Mouse (Mus musculus) left cerebral cortex, postnatal 25 days (tissue): ENCODE measurements around the gene Mgat5b. TPM values are rescaled to one million over a fixed set of nuclear protein-coding genes. Genes with fewer than 3 reads are reported as not detected.
A peak's percentile ranks its signal among the peaks of the same experiment; 100 is the strongest.

Source experiments
- DNase-seq, 2 experiments: peaks; one replicate each; pipeline ENCODE4 v3.0.0; 2022; ENCODE audit warnings: low spot score in 2 of 2, mixed read lengths in 1 of 2
- intact Hi-C: fragments of 180-260 bp; cut with DNase I; formaldehyde crosslinking; loops from one replicate; pipeline ENCODE4 v1.15.1; 2025
- total RNA-seq, 2 experiments: library from RNA; stranded (reverse); gene quantifications; 2 replicates each; pipeline ENCODE4 v1.2.3; 2021

The Mgat5b gene
- total RNA-seq, 2 experiments from 2014 or later = 77.5 to 79.8 TPM

DNA sequence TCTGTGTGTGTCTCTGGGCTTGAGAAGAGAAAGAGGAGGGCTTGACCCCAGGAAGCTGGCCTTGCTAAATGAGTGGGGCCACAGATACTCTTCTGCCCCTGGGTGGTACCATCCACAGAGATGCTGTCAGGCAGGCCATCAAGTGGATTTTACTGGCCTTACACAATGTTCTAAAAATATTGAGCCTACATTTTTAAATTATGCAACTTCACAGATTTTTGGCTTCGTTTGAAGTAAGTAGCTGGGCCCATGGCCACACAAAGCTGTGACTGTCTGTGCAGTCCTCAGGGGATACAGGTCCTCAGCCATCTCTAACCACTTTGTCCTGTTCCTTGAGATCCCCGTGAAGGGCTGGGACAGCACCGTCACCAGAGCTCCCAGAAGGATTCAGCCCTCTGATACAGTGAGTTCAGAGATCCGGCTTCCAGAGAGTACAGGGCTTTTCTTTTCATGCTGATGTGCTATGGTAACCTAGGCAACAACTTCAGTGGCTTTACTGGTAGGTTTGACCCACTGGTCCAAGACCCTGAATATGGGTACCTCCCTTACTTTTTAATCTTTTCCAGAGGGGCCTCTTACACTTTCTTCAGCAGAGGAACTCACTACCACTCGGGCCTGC is 4.3 kb upstream of the Mgat5b start:
- intact Hi-C loops = loop anchor here (10.0 kb wide), 1 partner anchor 260 kb away; no protein-coding TSS in a partner anchor
- DNase-seq = peak in 1 of 2 experiments; percentile 53

DNA sequence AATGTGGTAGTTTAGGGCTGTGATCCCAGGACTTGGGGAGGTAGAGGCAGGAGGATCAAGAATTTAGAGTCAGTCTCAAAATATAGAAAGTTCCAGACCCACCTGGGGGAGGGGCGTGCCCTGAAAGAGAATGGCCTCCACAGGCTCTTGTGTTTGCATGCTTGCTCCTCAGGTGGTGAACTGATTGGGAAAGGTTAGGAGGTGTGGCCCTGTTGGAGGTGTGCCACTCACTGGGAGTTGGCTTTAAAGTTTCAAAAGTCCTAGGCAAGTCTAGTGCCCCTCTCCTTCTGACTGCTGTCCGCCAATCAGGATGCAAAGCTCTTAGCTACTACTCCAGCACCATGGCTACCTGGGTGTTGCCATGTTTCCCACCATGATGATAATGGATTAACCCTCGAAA is 3.4 kb upstream of the Mgat5b start:
- intact Hi-C loops = loop anchor here (10.0 kb wide), 1 partner anchor 260 kb away; no protein-coding TSS in a partner anchor
- DNase-seq = no peak

GRCm38 (mm10) chr11:116917361-116917760 is 1.3 kb upstream of the Mgat5b start:
- DNase-seq = peak in 1 of 2 experiments; percentile 34
- intact Hi-C loops = loop anchor here (10.0 kb wide), 1 partner anchor 257 kb away; no protein-coding TSS in a partner anchor

DNA sequence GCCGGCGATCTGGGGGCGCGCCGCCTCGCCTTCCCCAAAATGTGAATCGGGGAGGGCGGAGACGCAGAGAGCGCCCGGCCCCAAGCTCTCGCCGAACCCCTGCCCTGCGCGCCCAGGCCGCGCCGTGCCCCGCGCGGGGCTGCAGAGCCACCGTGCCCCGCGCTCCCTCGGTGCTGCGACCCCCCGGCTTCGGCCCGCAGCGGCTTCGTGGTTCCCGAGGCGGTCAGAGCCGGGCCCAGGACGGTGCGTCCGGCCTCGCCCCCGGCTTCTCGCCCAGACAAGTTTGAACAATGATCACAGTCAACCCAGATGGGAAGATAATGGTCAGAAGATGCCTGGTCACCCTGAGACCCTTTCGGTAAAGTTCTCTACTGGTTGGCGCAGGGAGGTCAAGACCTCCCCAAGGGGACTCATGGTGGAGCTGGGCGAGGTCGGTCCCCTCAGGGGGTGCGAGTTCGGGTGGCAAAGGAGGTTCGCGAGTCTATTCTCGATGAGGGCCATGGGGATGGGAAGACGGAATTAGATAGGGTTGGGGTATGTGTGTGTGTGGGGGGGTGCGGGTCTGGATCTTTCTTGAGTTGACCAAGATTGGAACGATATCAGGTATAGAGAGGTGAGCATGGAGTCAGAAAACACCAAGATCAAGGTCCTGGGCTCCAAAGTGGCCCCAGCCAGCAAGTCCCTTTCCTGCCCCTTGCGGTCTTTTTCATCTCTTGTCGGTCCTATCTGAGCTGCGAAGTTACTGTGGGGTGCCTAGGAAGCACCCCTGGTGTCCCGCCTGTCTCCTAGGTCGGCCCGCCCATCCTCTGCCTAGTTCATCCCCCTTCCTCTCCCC is 740 bp downstream of the Mgat5b start:
- intact Hi-C loops = loop anchor here (2.0 to 10.0 kb wide), 4 partner anchors 35 to 255 kb away; no protein-coding TSS in a partner anchor
- DNase-seq = no peak

DNA sequence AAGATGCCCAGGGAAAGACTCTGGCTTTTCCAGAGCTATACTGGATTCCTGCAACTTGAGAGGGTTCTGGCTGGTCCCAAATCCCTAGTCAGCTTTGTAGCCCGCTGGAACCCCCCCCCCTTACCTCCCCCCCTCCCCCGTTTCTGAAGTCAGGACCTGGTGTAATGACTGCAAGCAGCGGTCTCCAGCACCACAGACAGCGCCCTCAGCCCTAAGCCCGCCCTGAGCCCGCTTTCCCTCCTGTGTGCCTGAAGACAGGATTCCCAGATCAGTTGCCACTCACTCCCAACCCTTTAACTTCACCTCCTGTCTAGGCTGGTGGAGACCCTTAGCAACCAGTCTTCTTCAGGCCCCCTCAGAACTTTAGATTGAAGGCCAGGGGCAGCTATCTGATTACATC is 2.1 kb downstream of the Mgat5b start:
- intact Hi-C loops = loop anchor here (2.0 kb wide), 1 partner anchor 34 kb away; no protein-coding TSS in a partner anchor
- no peak for DNase-seq

- peak in 1 of 2 experiments; percentile 29 for DNase-seq
- intact Hi-C loops = no loop called here
Observed at GRCm38 (mm10) chr11:116922058-116922457, 3.4 kb downstream of the Mgat5b start.

DNA sequence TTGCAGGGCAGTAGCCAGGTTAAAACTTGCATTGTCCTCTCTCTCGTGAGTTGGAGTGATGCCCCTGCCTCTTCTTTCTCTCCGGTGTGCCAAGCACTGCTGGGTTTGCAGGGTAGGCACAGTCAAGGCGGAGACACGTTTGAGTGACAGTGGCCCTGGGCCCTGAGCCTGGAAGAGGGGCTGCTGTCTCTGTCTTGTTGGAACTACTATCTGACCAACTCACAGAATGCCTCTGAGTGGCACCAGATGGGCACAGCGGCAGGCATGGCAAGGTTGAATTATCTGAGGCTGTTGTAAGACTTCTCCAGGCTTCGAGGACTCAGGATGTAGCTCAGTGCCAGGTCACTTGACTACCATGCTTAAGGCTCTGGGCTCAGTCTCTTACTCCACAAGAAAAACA is 9.4 kb downstream of the Mgat5b start:
- intact Hi-C loops = no loop called here

GRCm38 (mm10) chr11:116934862-116935261 is 16.2 kb downstream of the Mgat5b start:
- intact Hi-C loops = no loop called here
- peak in 1 of 2 experiments; percentile 64 for DNase-seq

More for the DNA sequence above, 9.4 kb downstream of the Mgat5b start:
- no peak for DNase-seq

DNA sequence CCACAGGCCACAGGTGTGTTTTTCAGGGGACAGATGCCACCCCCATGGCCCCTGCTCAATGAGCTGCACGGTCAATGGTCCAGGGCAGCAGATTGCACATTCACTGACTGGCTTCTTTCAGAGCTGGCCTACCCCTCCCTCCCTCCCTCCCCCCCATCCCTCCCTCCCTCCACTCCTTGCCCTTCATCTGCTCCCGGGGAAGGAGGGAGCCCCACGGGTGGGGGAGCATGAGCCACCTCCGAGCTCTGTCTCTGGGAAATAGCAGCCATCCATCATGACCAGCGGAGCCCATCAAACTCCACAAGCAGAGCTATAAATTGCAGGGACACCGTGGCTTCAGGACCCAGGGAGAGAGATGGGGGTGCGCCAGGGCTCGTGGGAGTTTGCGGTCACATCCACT is 16.7 kb downstream of the Mgat5b start:
- no peak for DNase-seq
- intact Hi-C loops = no loop called here

- peak; percentile 55 to 83 for DNase-seq
- intact Hi-C loops = no loop called here
Observed at GRCm38 (mm10) chr11:116935917-116936316, 17.3 kb downstream of the Mgat5b start.

GRCm38 (mm10) chr11:116937141-116937540 is 18.5 kb downstream of the Mgat5b start:
- intact Hi-C loops = no loop called here
- no peak for DNase-seq

GRCm38 (mm10) chr11:116940088-116940855 is 21.6 kb downstream of the Mgat5b start:
- DNase-seq = no peak
- intact Hi-C loops = no loop called here

GRCm38 (mm10) chr11:116944346-116944745 is 25.7 kb downstream of the Mgat5b start:
- no peak for DNase-seq
- intact Hi-C loops = no loop called here

DNA sequence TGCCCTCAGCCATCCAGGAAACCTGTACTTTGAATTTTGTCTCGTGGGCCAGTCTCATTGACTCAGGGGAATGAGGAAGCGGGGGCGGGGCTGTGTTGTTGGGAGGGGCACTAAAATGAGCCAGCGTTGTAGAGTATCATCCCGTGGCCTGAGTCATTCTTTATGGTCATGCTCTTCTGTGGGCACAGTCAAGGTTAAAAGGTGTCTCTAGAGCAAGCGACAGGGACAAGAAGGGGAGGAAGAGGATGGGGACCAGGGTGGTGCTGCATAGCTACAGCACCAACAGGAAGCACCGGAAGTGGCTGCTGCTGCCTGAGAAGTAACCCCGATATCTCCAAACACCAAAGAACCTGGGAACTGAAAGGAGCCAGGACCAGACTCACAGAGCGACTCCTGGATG is 31.2 kb downstream of the Mgat5b start:
- no peak for DNase-seq
- intact Hi-C loops = no loop called here

DNA sequence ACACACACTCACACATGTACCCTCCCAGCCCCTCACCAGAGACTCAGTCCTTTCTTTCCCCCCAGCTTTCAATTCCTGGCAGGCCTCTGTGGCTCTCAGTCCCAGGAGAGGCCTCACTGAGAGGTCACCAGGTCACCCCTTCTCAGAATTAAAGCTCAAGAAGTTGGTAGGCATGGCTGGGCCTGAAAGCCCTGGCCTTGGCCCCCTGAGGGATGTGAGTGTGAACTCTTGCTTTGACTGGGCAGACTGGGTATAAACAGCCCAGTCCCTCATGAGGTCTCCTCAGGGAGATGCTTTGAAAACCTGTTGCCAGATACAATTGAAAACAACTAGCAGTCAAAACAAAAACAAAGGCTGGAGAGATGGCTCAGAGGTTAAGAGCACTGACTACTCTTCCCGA is 32.8 kb downstream of the Mgat5b start:
- no peak for DNase-seq
- intact Hi-C loops = no loop called here

DNA sequence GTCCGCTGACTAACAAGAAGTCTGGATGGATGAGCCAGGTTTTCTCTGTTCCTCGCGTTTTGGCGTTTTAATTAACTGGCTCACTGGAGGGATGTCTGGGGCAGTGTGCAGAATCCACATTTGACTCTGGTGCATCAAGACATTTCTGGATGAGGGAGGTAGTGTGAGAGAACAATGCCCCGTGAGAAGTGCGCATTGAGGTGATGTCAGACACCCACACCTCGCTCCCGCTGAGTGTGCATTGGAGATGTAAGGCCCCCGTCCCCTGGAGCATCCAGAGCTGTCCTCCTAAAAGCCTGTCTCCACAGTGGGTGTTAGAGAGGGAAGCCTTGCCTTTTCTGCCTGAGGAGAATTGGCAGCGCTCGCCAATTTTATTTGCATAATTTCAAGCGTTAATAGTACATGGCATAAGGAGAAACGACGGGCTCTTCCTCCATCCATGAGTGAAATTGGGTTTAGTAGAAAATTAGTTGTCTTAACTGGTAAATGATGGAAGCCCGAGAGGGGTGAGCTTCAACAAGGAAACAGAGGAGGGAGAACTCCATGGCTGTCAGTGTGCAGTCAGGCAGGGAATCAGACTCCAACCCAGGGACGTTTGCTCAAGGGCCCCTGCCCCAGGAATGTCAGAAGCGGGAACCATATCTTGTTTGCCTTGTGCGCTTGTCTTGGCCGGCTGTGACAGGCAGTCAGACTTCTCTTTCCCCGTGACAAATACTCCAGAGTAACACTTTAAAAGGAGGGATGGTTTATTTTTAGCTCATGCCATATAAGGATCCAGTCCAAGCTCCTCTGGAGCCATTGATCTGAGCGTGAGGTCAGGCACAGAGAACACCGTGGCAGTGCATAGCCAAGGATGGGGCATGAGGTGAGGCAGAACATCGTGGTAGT is 35.8 kb downstream of the Mgat5b start:
- DNase-seq = peak; percentile 47 to 67
- intact Hi-C loops = loop anchor here (2.0 kb wide), 1 partner anchor 34 kb away; no protein-coding TSS in a partner anchor

DNA sequence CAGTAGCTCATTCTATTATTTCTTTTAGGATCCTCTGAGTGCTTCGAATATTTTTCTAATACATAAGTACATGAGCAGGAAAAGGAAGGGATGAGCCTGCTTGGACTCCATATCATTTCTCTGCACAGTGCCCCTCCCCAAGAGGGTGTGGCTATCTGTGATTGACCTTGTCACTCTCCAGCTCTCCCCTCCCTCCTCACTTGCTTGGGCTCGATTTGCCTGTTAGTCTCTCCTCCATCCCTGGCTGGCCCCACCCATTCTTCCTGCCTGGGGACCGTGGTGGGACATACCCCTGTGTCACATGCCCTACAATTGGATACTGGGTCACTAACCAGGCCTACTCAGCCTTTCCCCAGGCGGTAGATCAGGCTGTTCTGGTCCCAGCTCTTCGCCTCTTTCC is 39.9 kb downstream of the Mgat5b start:
- DNase-seq = no peak
- intact Hi-C loops = no loop called here

GRCm38 (mm10) chr11:116965061-116965460 is 46.4 kb downstream of the Mgat5b start:
- DNase-seq = no peak
- intact Hi-C loops = no loop called here

GRCm38 (mm10) chr11:116965961-116966360 is 47.3 kb downstream of the Mgat5b start:
- intact Hi-C loops = no loop called here
- DNase-seq = no peak
